Mouse (Mus musculus) embryonic facial prominence, embryonic 12.5 days (tissue): ENCODE measurements at regions not wholly inside any gene's neighbourhood (a gene's known extent, or its start where the extent isn't known, plus 50 kb on each side); places are given as distances from the start of the nearest gene placed in this dataset.
A peak's percentile ranks its signal among the peaks of the same experiment; 100 is the strongest.

Experiments used
- ATAC-seq: fragments of 200-750 bp; cut with Nextera tagmentation; 2 replicates; pipeline ENCODE4 v1.8.0; 2017; ENCODE audit not compliant: insufficient number of reproducible peaks, insufficient read depth, low FRiP score, low TSS enrichment
- H3K27ac ChIP-seq: fragments of 300-500 bp; sonication (generic); 2 replicates; pipeline ENCODE4 v1.5.1; 2016; ENCODE audit warnings: mild to moderate bottlenecking
- H3K27me3 ChIP-seq: fragments of 300-500 bp; sonication (generic); 2 replicates; pipeline ENCODE4 v1.6.1; 2016; ENCODE audit warnings: mild to moderate bottlenecking, moderate library complexity
- H3K36me3 ChIP-seq: fragments of 300-500 bp; sonication (generic); 2 replicates; pipeline ENCODE4 v1.6.1; 2016; ENCODE audit warnings: mild to moderate bottlenecking
- H3K4me1 ChIP-seq: fragments of 300-500 bp; sonication (generic); 2 replicates; pipeline ENCODE4 v1.6.1; 2016
- H3K4me2 ChIP-seq: fragments of 300-500 bp; sonication (generic); replicated peaks from 2 replicates; pipeline ENCODE4 v1.6.1; 2016; ENCODE audit warnings: mild to moderate bottlenecking, moderate library complexity
- H3K4me3 ChIP-seq: fragments of 300-500 bp; sonication (generic); 2 replicates; pipeline ENCODE4 v1.5.1; 2016; ENCODE audit warnings: mild to moderate bottlenecking
- H3K9ac ChIP-seq: fragments of 300-500 bp; sonication (generic); 2 replicates; pipeline ENCODE4 v1.6.1; 2016; ENCODE audit warnings: mild to moderate bottlenecking, moderate library complexity
- H3K9me3 ChIP-seq: fragments of 300-500 bp; sonication (generic); 2 replicates; pipeline ENCODE4 v1.6.1; 2016; ENCODE audit warnings: mild to moderate bottlenecking, moderate library complexity
- WGBS: fragments of 180-500 bp; shearing (Covaris S2); methylation state at CpG from one replicate; pipeline ENCODE4 v1.1.7; 2016; 5-methylcytosine and 5-hydroxymethylcytosine counted together

- Histone ChIP-seq H3K27me3 (no peaks in the 10 kb centered on the region), H3K36me3 (no peaks in the 10 kb centered on the region), H3K4me1 (peaks cover 3% of the 10 kb centered on the region; the same call in 1 of the 2 replicates), H3K9me3 (no peaks in the 10 kb centered on the region), H3K4me3 (no peak overlapping the region), H3K27ac (no peak overlapping the region), H3K9ac (no peak overlapping the region), H3K4me2 (no peak overlapping the region)
- WGBS, result 79% methylated on average over 8 of the region's 8 CpGs
- no peak for ATAC-seq
These were observed 114.2 kb upstream of the Tmpo start for GRCm38 (mm10) chr10:91295345-91295744.

- H3K36me3 ChIP-seq, result no peaks in the 10 kb centered on the region
These were observed 112.1 kb upstream of the Tmpo start for GRCm38 (mm10) chr10:91293226-91293625.

GRCm38 (mm10) chr10:91284259-91284658, 103.1 kb upstream of the Tmpo start:
- no peak for ATAC-seq
- 90% methylated on average over 9 of the region's 9 CpGs for WGBS

More at GRCm38 (mm10) chr10:91293226-91293625, 112.1 kb upstream of the Tmpo start:
- Histone ChIP-seq H3K9me3 (no peaks in the 10 kb centered on the region), H3K27me3 (no peaks in the 10 kb centered on the region), H3K4me2 (no peak overlapping the region), H3K4me3 (no peak overlapping the region), H3K4me1 (peaks cover 2% of the 10 kb centered on the region; the same call in 1 of the 2 replicates), H3K27ac (no peak overlapping the region), H3K9ac (no peak overlapping the region)
- ATAC-seq, result no peak
- WGBS, result 85% methylated on average over 6 of the region's 6 CpGs

GRCm38 (mm10) chr10:91270955-91271741, 90.0 kb upstream of the Tmpo start:
- no peak overlapping the region for H3K27ac ChIP-seq
- no peaks in the 10 kb centered on the region for H3K36me3 ChIP-seq
- H3K4me1 ChIP-seq, result peaks cover 12% of the 10 kb centered on the region; the same call in 1 of the 2 replicates
- H3K4me2 ChIP-seq, result peak overlapping the region; percentile 38
- 11% methylated on average over 14 of the region's 14 CpGs for WGBS
- H3K27me3 ChIP-seq, result no peaks in the 10 kb centered on the region
- H3K4me3 ChIP-seq, result peak overlapping the region; percentile 7; the same call in 1 of the 2 replicates
- H3K9ac ChIP-seq, result no peak overlapping the region
- ATAC-seq, result no peak
- no peaks in the 10 kb centered on the region for H3K9me3 ChIP-seq

More at GRCm38 (mm10) chr10:91284259-91284658, 103.1 kb upstream of the Tmpo start:
- Histone ChIP-seq H3K9ac (no peak overlapping the region), H3K36me3 (no peaks in the 10 kb centered on the region), H3K27me3 (no peaks in the 10 kb centered on the region), H3K4me1 (no peaks in the 10 kb centered on the region), H3K27ac (no peak overlapping the region), H3K4me2 (no peak overlapping the region), H3K4me3 (no peak overlapping the region), H3K9me3 (no peaks in the 10 kb centered on the region)

GRCm38 (mm10) chr10:91270268-91270954, 89.3 kb upstream of the Tmpo start:
- Histone ChIP-seq H3K4me3 (no peak overlapping the region), H3K27ac (no peak overlapping the region), H3K36me3 (no peaks in the 10 kb centered on the region), H3K4me1 (peaks cover 12% of the 10 kb centered on the region; the same call in 1 of the 2 replicates), H3K9me3 (no peaks in the 10 kb centered on the region), H3K9ac (no peak overlapping the region), H3K4me2 (peak overlapping the region; percentile 21), H3K27me3 (no peaks in the 10 kb centered on the region)
- WGBS, result 16% methylated on average over 14 of the region's 14 CpGs
- peak; percentile 64; the same call in 1 of the 2 replicates for ATAC-seq

- no peak overlapping the region for H3K27ac ChIP-seq
- H3K9me3 ChIP-seq, result no peaks in the 10 kb centered on the region
- no peak overlapping the region for H3K4me2 ChIP-seq
- no peaks in the 10 kb centered on the region for H3K27me3 ChIP-seq
- WGBS, result 95% methylated on average over 6 of the region's 6 CpGs
- H3K9ac ChIP-seq, result no peak overlapping the region
- peaks cover 12% of the 10 kb centered on the region; the same call in 1 of the 2 replicates for H3K4me1 ChIP-seq
- no peak overlapping the region for H3K4me3 ChIP-seq
- no peaks in the 10 kb centered on the region for H3K36me3 ChIP-seq
- no peak for ATAC-seq
These were observed 86.8 kb upstream of the Tmpo start for GRCm38 (mm10) chr10:91267886-91268285.

- Histone ChIP-seq H3K36me3 (no peaks in the 10 kb centered on the region), H3K9me3 (no peaks in the 10 kb centered on the region), H3K4me3 (no peak overlapping the region), H3K4me2 (no peak overlapping the region), H3K27me3 (no peaks in the 10 kb centered on the region), H3K4me1 (no peaks in the 10 kb centered on the region), H3K9ac (no peak overlapping the region), H3K27ac (no peak overlapping the region)
- WGBS, result 87% methylated on average over 10 of the region's 10 CpGs
- no peak for ATAC-seq
These were observed 79.3 kb upstream of the Tmpo start for GRCm38 (mm10) chr10:91260416-91260815.

- Histone ChIP-seq H3K4me1 (no peaks in the 10 kb centered on the region), H3K4me3 (no peak overlapping the region), H3K4me2 (no peak overlapping the region; the same call in 1 of the 2 replicates), H3K36me3 (no peaks in the 10 kb centered on the region), H3K9me3 (no peaks in the 10 kb centered on the region), H3K27me3 (no peaks in the 10 kb centered on the region), H3K9ac (no peak overlapping the region), H3K27ac (no peak overlapping the region)
- no peak for ATAC-seq
- 59% methylated on average over 18 of the region's 18 CpGs for WGBS
These were observed 68.6 kb upstream of the Tmpo start for GRCm38 (mm10) chr10:91249681-91250195.

GRCm38 (mm10) chr10:91244297-91244696, 63.2 kb upstream of the Tmpo start:
- no peak for ATAC-seq
- no peak overlapping the region for H3K4me2 ChIP-seq
- H3K4me3 ChIP-seq, result no peak overlapping the region
- H3K27me3 ChIP-seq, result no peaks in the 10 kb centered on the region
- WGBS, result 82% methylated on average over 3 of the region's 3 CpGs
- H3K36me3 ChIP-seq, result no peaks in the 10 kb centered on the region
- no peaks in the 10 kb centered on the region for H3K9me3 ChIP-seq
- peaks cover 34% of the 10 kb centered on the region for H3K4me1 ChIP-seq
- H3K27ac ChIP-seq, result no peak overlapping the region
- no peak overlapping the region for H3K9ac ChIP-seq

- H3K27ac ChIP-seq, result peak overlapping the region; percentile 83
- H3K4me1 ChIP-seq, result peaks cover 41% of the 10 kb centered on the region
- H3K27me3 ChIP-seq, result no peaks in the 10 kb centered on the region
These were observed 61.5 kb upstream of the Tmpo start for GRCm38 (mm10) chr10:91242491-91243046.

GRCm38 (mm10) chr10:91241611-91242005, 60.5 kb upstream of the Tmpo start:
- WGBS, result 5% methylated on average over 7 of the region's 7 CpGs
- ATAC-seq, result peak; percentile 85
- Histone ChIP-seq H3K4me1 (peaks cover 47% of the 10 kb centered on the region), H3K27ac (peak overlapping the region; percentile 89), H3K36me3 (no peaks in the 10 kb centered on the region), H3K9ac (no peak overlapping the region), H3K4me2 (peak overlapping the region; percentile 30), H3K4me3 (no peak overlapping the region), H3K27me3 (no peaks in the 10 kb centered on the region), H3K9me3 (no peaks in the 10 kb centered on the region)

More at GRCm38 (mm10) chr10:91242491-91243046, 61.5 kb upstream of the Tmpo start:
- Histone ChIP-seq H3K9ac (no peak overlapping the region), H3K4me2 (no peak overlapping the region), H3K36me3 (no peaks in the 10 kb centered on the region), H3K4me3 (no peak overlapping the region), H3K9me3 (no peaks in the 10 kb centered on the region)
- 71% methylated on average over 5 of the region's 5 CpGs for WGBS
- ATAC-seq, result no peak
